Comparison of ENCODE assay signal across 10 mouse cellular contexts in genomic region chrX:53125838-53126467, GRCm38 (mm10).
DNase-seq lines count a peak whose midpoint lies in the region; ATAC-seq and TF ChIP-seq lines count a peak whose summit lies in the region.
"Had no signal": no experiment of that assay in that cellular context is flagged by ENCODE, and none has a peak within 500 bp of the region (broad histone marks: within the 10 kb centered on the region; RNA-seq: fewer than 3 reads in every experiment).

No protein-coding gene starts in this region.

- H3K4me3 ChIP-seq in neural tube, embryonic 15.5 days (replicated peaks), result no peak overlapping the region
- no peak overlapping the region for H3K4me3 ChIP-seq in forebrain, postnatal 0 days (ENCODE audit: low read depth, low read length)
- no peak overlapping the region for H3K4me3 ChIP-seq in lung, postnatal 0 days (ENCODE audit: low read depth, low read length)

- H3K9ac ChIP-seq in neural tube, embryonic 15.5 days (replicated peaks), result no peak overlapping the region
- H3K9ac ChIP-seq in forebrain, postnatal 0 days, result no peak overlapping the region
- no peak overlapping the region for H3K9ac ChIP-seq in lung, postnatal 0 days (replicated peaks; ENCODE audit: low read depth)

- H3K9me3 ChIP-seq in neural tube, embryonic 15.5 days (replicated peaks), result no peaks in the 10 kb centered on the region
- H3K9me3 ChIP-seq in forebrain, postnatal 0 days (ENCODE audit: low read length), result no peaks in the 10 kb centered on the region
- H3K9me3 ChIP-seq in lung, postnatal 0 days (ENCODE audit: low read length), result no peaks in the 10 kb centered on the region

- TF ChIP-seq EP300 in lung, postnatal 0 days (IDR thresholded peaks at IDR 0.05), result peak; percentile 34; the same call in 1 of the 2 replicates

- no peak for ATAC-seq in neural tube, embryonic 15.5 days (ENCODE audit: low FRiP score)
- peak; percentile 53 for ATAC-seq in forebrain, postnatal 0 days
- ATAC-seq in lung, postnatal 0 days, result peak; percentile 85

- H3K36me3 ChIP-seq in neural tube, embryonic 15.5 days, result no peaks in the 10 kb centered on the region
- no peaks in the 10 kb centered on the region for H3K36me3 ChIP-seq in forebrain, postnatal 0 days (ENCODE audit: insufficient read depth)
- no peaks in the 10 kb centered on the region for H3K36me3 ChIP-seq in lung, postnatal 0 days (ENCODE audit: insufficient read depth, low read length)

- DNase-seq in neural tube, embryonic 10.5 days (ENCODE audit: extremely low spot score, low spot score), result peak; percentile 20
- peak; percentile 10 for DNase-seq in forebrain, postnatal 0 days
- peak; percentile 85 for DNase-seq in lung, postnatal 0 days (ENCODE audit: low spot score)
- DNase-seq in layer of hippocampus, adult 9-10 months (ENCODE audit: low spot score), result no peak
- no peak for DNase-seq in kidney, adult 18-20 months
- no peak for DNase-seq in urinary bladder, postnatal 14 days (ENCODE audit: low spot score)
- DNase-seq: heart, postnatal 14 days; right cerebral cortex, postnatal 14 days; thymus, postnatal 4 days had no signal

- H3K4me1 ChIP-seq in neural tube, embryonic 15.5 days, result no peaks in the 10 kb centered on the region
- H3K4me1 ChIP-seq in forebrain, postnatal 0 days (ENCODE audit: insufficient read depth), result no peaks in the 10 kb centered on the region
- H3K4me1 ChIP-seq in lung, postnatal 0 days (ENCODE audit: insufficient read depth, low read depth, low read length), result no peaks in the 10 kb centered on the region; the same call in 1 of the 2 replicates

- no peak for TF ChIP-seq CTCF in forebrain, postnatal 0 days (IDR thresholded peaks at IDR 0.05; ENCODE audit: low read depth)
- TF ChIP-seq CTCF in lung, postnatal 0 days (IDR thresholded peaks at IDR 0.05), result no peak

- whole genome bisulfite sequencing in neural tube, embryonic 15.5 days, result 35% methylated on average over 3 of the region's 3 CpGs
- WGBS in forebrain, postnatal 0 days, result 36% methylated on average over 3 of the region's 3 CpGs
- WGBS in lung, postnatal 0 days, result 9% methylated on average over 3 of the region's 3 CpGs

- H3K27me3 ChIP-seq in neural tube, embryonic 15.5 days (replicated peaks), result no peaks in the 10 kb centered on the region
- no peaks in the 10 kb centered on the region for H3K27me3 ChIP-seq in forebrain, postnatal 0 days (ENCODE audit: insufficient read depth, low read length)
- no peaks in the 10 kb centered on the region for H3K27me3 ChIP-seq in lung, postnatal 0 days (replicated peaks; ENCODE audit: insufficient read depth, low read length)

- no peak overlapping the region for H3K4me2 ChIP-seq in neural tube, embryonic 15.5 days
- H3K4me2 ChIP-seq in forebrain, postnatal 0 days (ENCODE audit: low read depth), result no peak overlapping the region
- no peak overlapping the region for H3K4me2 ChIP-seq in lung, postnatal 0 days (replicated peaks; ENCODE audit: low read depth, low read length)

- no peak overlapping the region for H3K27ac ChIP-seq in neural tube, embryonic 15.5 days (replicated peaks)
- H3K27ac ChIP-seq in forebrain, postnatal 0 days (ENCODE audit: low read depth, low read length), result no peak overlapping the region
- H3K27ac ChIP-seq in lung, postnatal 0 days (ENCODE audit: low read length), result peak overlapping the region; percentile 20; the same call in 1 of the 2 replicates

Comparison
In these comparisons a context has a peak if more than half of its experiments do, and no peak if none do; other contexts are left out.
1. DNase-seq: peak in neural tube, embryonic 10.5 days (single experiment), forebrain, postnatal 0 days (single experiment) and lung, postnatal 0 days (single experiment); none in layer of hippocampus, adult 9-10 months (single experiment), kidney, adult 18-20 months (single experiment) and urinary bladder, postnatal 14 days (single experiment).